Mouse (Mus musculus): ENCODE measurements around the gene Myom1.

Myom1 gene

GRCm38 (mm10) chr17:71098606-71099005 is 96.2 kb downstream of the Myom1 start:
- no peak for DNase-seq (ENCODE audit: low read depth, low spot score)

- no peak for DNase-seq (ENCODE audit: low read depth, low spot score)
Measured at GRCm38 (mm10) chr17:71102571-71103551, 100.4 kb downstream of the Myom1 start.

- no peak for DNase-seq (ENCODE audit: low read depth, low spot score)
Measured at GRCm38 (mm10) chr17:71105297-71105696, 102.9 kb downstream of the Myom1 start.

- DNase-seq (ENCODE audit: low read depth, low spot score), result no peak
Measured at GRCm38 (mm10) chr17:71106250-71106649, 103.8 kb downstream of the Myom1 start.

GRCm38 (mm10) chr17:71110753-71111265 is 108.4 kb downstream of the Myom1 start:
- DNase-seq (ENCODE audit: low read depth, low spot score), result no peak

GRCm38 (mm10) chr17:71112689-71113088 is 110.3 kb downstream of the Myom1 start:
- DNase-seq (ENCODE audit: low read depth, low spot score), result no peak

GRCm38 (mm10) chr17:71114282-71114681 is 111.8 kb downstream of the Myom1 start:
- no peak for DNase-seq (ENCODE audit: low read depth, low spot score)

- no peak for DNase-seq (ENCODE audit: low read depth, low spot score)
Measured at GRCm38 (mm10) chr17:71117956-71118355, 115.5 kb downstream of the Myom1 start.

GRCm38 (mm10) chr17:71118607-71119006 is 116.2 kb downstream of the Myom1 start:
- peak; percentile 24 for DNase-seq (ENCODE audit: low read depth, low spot score)

- DNase-seq (ENCODE audit: low read depth, low spot score), result no peak
Measured at GRCm38 (mm10) chr17:71120626-71121025, 118.2 kb downstream of the Myom1 start.

GRCm38 (mm10) chr17:71124061-71124670 is 121.7 kb downstream of the Myom1 start:
- DNase-seq (ENCODE audit: low read depth, low spot score), result no peak

- no peak for DNase-seq (ENCODE audit: low read depth, low spot score)
Measured at GRCm38 (mm10) chr17:71124674-71125073, 122.2 kb downstream of the Myom1 start.

- DNase-seq (ENCODE audit: low read depth, low spot score), result no peak
Measured at GRCm38 (mm10) chr17:71125519-71125918, 123.1 kb downstream of the Myom1 start.

GRCm38 (mm10) chr17:71126001-71126400 is 123.6 kb downstream of the Myom1 start:
- DNase-seq (ENCODE audit: low read depth, low spot score), result no peak

GRCm38 (mm10) chr17:71127464-71128110 is 125.2 kb downstream of the Myom1 start:
- no peak for DNase-seq (ENCODE audit: low read depth, low spot score)

- DNase-seq (ENCODE audit: low read depth, low spot score), result no peak
Measured at GRCm38 (mm10) chr17:71129489-71130261, 127.2 kb downstream of the Myom1 start.

GRCm38 (mm10) chr17:71132221-71132620 is 129.8 kb downstream of the Myom1 start:
- no peak for DNase-seq (ENCODE audit: low read depth, low spot score)

- no peak for DNase-seq (ENCODE audit: low read depth, low spot score)
Measured at GRCm38 (mm10) chr17:71132856-71133439, 130.5 kb downstream of the Myom1 start.

GRCm38 (mm10) chr17:71134441-71134955 is 132.1 kb downstream of the Myom1 start:
- DNase-seq (ENCODE audit: low read depth, low spot score), result no peak

GRCm38 (mm10) chr17:71135108-71135507 is 132.7 kb downstream of the Myom1 start:
- DNase-seq (ENCODE audit: low read depth, low spot score), result no peak

GRCm38 (mm10) chr17:71135866-71136265 is 133.4 kb downstream of the Myom1 start:
- DNase-seq (ENCODE audit: low read depth, low spot score), result no peak
